Mouse (Mus musculus) C2C12 (cell line): ENCODE results near the gene Cdk13. TPM values are rescaled to one million over a fixed set of nuclear protein-coding genes. Genes with fewer than 3 reads are reported as not detected.
A peak's percentile ranks its signal among the peaks of the same experiment; 100 is the strongest.

ENCODE experiments used
- H3K27me3 ChIP-seq: one replicate; pipeline ENCODE4 v1.6.1; 2011; ENCODE audit not compliant: control insufficient read depth, insufficient read depth, insufficient read length
- H3K36me3 ChIP-seq: one replicate; pipeline ENCODE4 v1.6.1; 2011; ENCODE audit not compliant: control insufficient read depth, insufficient read depth
- H3K4me3 ChIP-seq: one replicate; pipeline ENCODE4 v1.5.1; 2011; ENCODE audit warnings: mild to moderate bottlenecking, control low read depth; ENCODE audit not compliant: poor library complexity, insufficient read depth, severe bottlenecking
- H3K79me2 ChIP-seq: one replicate; pipeline ENCODE4 v1.6.1; 2011; ENCODE audit not compliant: control insufficient read depth, insufficient read depth
- H3K79me3 ChIP-seq: one replicate; pipeline ENCODE4 v1.6.1; 2011; ENCODE audit warnings: low read depth, control low read depth
- H3ac ChIP-seq: one replicate; pipeline ENCODE3; 2011; ENCODE audit warnings: low read depth; ENCODE audit not compliant: control insufficient read depth, insufficient read length
- CEBPB ChIP-seq: IDR thresholded peaks from one replicate; pipeline ENCODE4 v1.6.1; 2011; ENCODE audit warnings: low read depth, mild to moderate bottlenecking, control low read depth, moderate library complexity
- CTCF ChIP-seq: IDR thresholded peaks from one replicate; pipeline ENCODE4 v1.5.1; 2011; ENCODE audit not compliant: control insufficient read depth, insufficient read depth, insufficient read length
- FOSL1 ChIP-seq: IDR thresholded peaks from one replicate; pipeline ENCODE4 v1.8.0; 2011; ENCODE audit warnings: mild to moderate bottlenecking, low read length; ENCODE audit not compliant: poor library complexity, insufficient read depth, severe bottlenecking
- MAX ChIP-seq: IDR thresholded peaks from one replicate; pipeline ENCODE4 v1.6.1; 2011; ENCODE audit warnings: mild to moderate bottlenecking, control low read depth
- MYOD1 ChIP-seq: IDR thresholded peaks from one replicate; pipeline ENCODE4 v1.6.1; 2011; ENCODE audit warnings: low read depth; ENCODE audit not compliant: control insufficient read depth, insufficient read length
- MYOG ChIP-seq: IDR thresholded peaks from one replicate; pipeline ENCODE4 v1.6.1; 2011; ENCODE audit not compliant: control insufficient read depth, insufficient read length; ENCODE audit errors: extremely low read depth
- USF1 ChIP-seq: IDR thresholded peaks from one replicate; pipeline ENCODE4 v1.6.1; 2011; ENCODE audit warnings: low read depth, mild to moderate bottlenecking, control low read depth, moderate library complexity
- long read RNA-seq, 2 experiments: library from polyadenylated mRNA; unstranded; transcript quantifications; one replicate each; pipeline ENCODE4 v2.0.0; 2019 to 2020
- polyA plus RNA-seq: library from polyadenylated mRNA; unstranded; fragments of >200 nt; fragmentation: generic; extraction: Trizol; gene quantifications from one replicate; pipeline ENCODE4 v1.2.1, GENCODE M21; 2012; ENCODE audit warnings: missing spikeins

Cdk13 gene
- 15.9 TPM for polyA plus RNA-seq
- long read RNA-seq, experiment 1, partial matches to known transcripts: 1 of 1 reads
- long read RNA-seq, experiment 1, other reads (novel, unspliced or antisense): 0 of 1 reads
- long read RNA-seq, experiment 2, full-length matches to known transcripts: 10 of 16 reads
- long read RNA-seq, experiment 2, partial matches to known transcripts: 3 of 16 reads
- long read RNA-seq, experiment 2, other reads (novel, unspliced or antisense): 3 of 16 reads

GRCm38 (mm10) chr13:17804909-17805613 is at the start of gene Cdk13:
Gene Cdk13 (minus strand): TSS chr13:17805097.
- peak within 1 kb of the TSS; percentile 79 for H3K4me3 ChIP-seq
- H3K36me3 ChIP-seq: peaks cover 8% of the 10 kb centered on the region

GRCm38 (mm10) chr13:17843336-17843735 is 38.4 kb upstream of the Cdk13 start:
- Histone ChIP-seq H3ac (no peak overlapping the region), H3K4me3 (no peak overlapping the region), H3K79me2 (no peaks in the 10 kb centered on the region), H3K36me3 (no peaks in the 10 kb centered on the region), H3K79me3 (no peaks in the 10 kb centered on the region), H3K27me3 (no peaks in the 10 kb centered on the region)
- TF ChIP-seq CEBPB: no peak
- TF ChIP-seq MAX: no peak
- no peak for TF ChIP-seq MYOG
- TF ChIP-seq CTCF: no peak
- TF ChIP-seq USF1: no peak
- TF ChIP-seq MYOD1: no peak
- TF ChIP-seq FOSL1: no peak

More at GRCm38 (mm10) chr13:17804909-17805613, at the start of gene Cdk13:
- H3ac ChIP-seq: peak within 1 kb of the TSS; percentile 80
- no peaks in the 10 kb centered on the region for H3K27me3 ChIP-seq
- peaks cover 34% of the 10 kb centered on the region for H3K79me3 ChIP-seq
- peaks cover 46% of the 10 kb centered on the region for H3K79me2 ChIP-seq
- TF ChIP-seq CTCF (peak; percentile 13), FOSL1 (no peak), MYOG (no peak), MAX (peak; percentile 25)

- Histone ChIP-seq H3K79me2 (no peaks in the 10 kb centered on the region), H3K27me3 (no peaks in the 10 kb centered on the region), H3K79me3 (no peaks in the 10 kb centered on the region), H3ac (no peak overlapping the region), H3K4me3 (no peak overlapping the region), H3K36me3 (no peaks in the 10 kb centered on the region)
- TF ChIP-seq MYOG (no peak), FOSL1 (no peak), CTCF (no peak), USF1 (no peak), MAX (no peak), CEBPB (no peak), MYOD1 (no peak)
These were observed 37.9 kb upstream of the Cdk13 start for GRCm38 (mm10) chr13:17842756-17843155.

GRCm38 (mm10) chr13:17839137-17839536 is 34.2 kb upstream of the Cdk13 start:
- H3ac ChIP-seq: no peak overlapping the region
- H3K79me2 ChIP-seq: no peaks in the 10 kb centered on the region
- H3K36me3 ChIP-seq: no peaks in the 10 kb centered on the region
- no peak overlapping the region for H3K4me3 ChIP-seq
- no peak for TF ChIP-seq MYOD1
- TF ChIP-seq CEBPB: no peak
- no peak for TF ChIP-seq FOSL1
- TF ChIP-seq MAX: no peak
- TF ChIP-seq MYOG: no peak
- no peak for TF ChIP-seq CTCF
- no peak for TF ChIP-seq USF1
- H3K27me3 ChIP-seq: no peaks in the 10 kb centered on the region
- H3K79me3 ChIP-seq: no peaks in the 10 kb centered on the region

GRCm38 (mm10) chr13:17838484-17838851 is 33.6 kb upstream of the Cdk13 start:
- TF ChIP-seq USF1 (no peak), CTCF (peak; percentile 12)
- Histone ChIP-seq H3K27me3 (no peaks in the 10 kb centered on the region), H3K4me3 (no peak overlapping the region), H3K36me3 (no peaks in the 10 kb centered on the region), H3K79me2 (no peaks in the 10 kb centered on the region), H3ac (no peak overlapping the region), H3K79me3 (no peaks in the 10 kb centered on the region)

- Histone ChIP-seq H3K36me3 (no peaks in the 10 kb centered on the region), H3K79me2 (no peaks in the 10 kb centered on the region), H3K79me3 (no peaks in the 10 kb centered on the region), H3K27me3 (no peaks in the 10 kb centered on the region), H3K4me3 (no peak overlapping the region), H3ac (no peak overlapping the region)
- TF ChIP-seq MAX (no peak), MYOG (no peak), CTCF (peak; percentile 25), FOSL1 (no peak), USF1 (no peak)
These were observed 33.0 kb upstream of the Cdk13 start for GRCm38 (mm10) chr13:17837610-17838483.
